Mouse (Mus musculus) natural killer cell, adult 2 months (primary cell): ENCODE measurements around the gene Sept8.

Experiments used
- DNase-seq, 2 experiments: peaks; one replicate each; pipeline ENCODE4 v3.0.0; 2022; ENCODE audit warnings: low spot score in 2 of 2

Gene Sept8

DNA sequence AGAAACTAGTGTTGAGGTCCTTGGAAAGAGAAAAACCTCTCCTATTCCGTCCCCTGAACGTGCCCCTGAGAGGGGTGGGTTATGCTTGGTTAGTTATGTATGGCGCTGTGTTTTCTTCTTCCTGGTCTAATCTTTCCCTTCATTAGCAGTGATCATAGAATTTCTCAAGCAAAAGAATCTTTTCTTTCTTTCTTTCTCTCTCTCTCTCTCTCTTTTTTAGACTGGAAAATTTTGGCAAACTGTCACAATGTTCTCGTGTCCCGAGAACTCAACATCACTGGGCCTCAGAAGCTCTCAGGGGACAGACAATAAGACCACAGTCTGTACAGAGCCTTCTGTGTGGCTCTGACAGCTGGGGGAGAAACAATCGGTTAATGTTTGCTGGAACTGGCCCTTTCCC, 23.6 kb upstream of the Sept8 start:
- DNase-seq: no peak

DNA sequence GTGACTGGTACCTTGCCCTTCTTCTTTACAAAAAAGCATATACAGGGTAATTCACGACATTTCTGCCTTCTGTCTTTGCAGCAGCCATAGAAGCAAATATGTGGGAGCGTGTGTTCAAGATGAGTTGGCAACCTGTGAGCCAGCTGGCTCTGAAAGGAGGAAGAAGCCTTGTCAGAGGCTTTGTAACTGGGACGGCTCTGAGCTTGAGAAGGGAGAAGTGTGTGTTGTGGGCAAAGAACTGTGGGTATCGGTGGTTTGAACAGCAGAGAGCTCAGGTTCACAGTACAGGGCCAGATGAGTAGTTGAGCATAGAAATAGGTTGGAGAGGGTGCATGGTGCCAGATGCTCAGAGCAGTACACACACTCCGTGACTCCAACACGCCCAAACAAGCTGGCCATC, 22.1 kb upstream of the Sept8 start:
- no peak for DNase-seq

DNA sequence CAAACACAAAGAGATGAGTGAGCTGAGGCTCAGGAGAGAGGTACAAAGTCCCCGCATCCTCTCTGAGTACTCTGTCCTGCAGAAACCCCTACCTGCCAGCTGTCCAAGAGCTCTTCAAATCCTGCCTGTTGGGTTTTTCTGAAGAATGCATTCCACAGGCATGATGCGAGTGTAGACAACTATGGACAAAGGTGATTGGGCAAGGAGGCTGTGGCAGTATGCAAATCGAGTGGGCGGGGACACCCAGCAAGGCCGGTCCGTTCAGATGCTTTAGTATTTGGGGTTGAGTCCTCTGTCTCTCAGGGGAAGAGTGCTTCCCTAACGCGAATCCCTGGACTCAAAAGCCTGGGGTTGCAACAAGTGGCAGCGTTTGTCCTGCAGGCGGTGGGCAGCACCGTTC, 18.5 kb upstream of the Sept8 start:
- DNase-seq: no peak

DNA sequence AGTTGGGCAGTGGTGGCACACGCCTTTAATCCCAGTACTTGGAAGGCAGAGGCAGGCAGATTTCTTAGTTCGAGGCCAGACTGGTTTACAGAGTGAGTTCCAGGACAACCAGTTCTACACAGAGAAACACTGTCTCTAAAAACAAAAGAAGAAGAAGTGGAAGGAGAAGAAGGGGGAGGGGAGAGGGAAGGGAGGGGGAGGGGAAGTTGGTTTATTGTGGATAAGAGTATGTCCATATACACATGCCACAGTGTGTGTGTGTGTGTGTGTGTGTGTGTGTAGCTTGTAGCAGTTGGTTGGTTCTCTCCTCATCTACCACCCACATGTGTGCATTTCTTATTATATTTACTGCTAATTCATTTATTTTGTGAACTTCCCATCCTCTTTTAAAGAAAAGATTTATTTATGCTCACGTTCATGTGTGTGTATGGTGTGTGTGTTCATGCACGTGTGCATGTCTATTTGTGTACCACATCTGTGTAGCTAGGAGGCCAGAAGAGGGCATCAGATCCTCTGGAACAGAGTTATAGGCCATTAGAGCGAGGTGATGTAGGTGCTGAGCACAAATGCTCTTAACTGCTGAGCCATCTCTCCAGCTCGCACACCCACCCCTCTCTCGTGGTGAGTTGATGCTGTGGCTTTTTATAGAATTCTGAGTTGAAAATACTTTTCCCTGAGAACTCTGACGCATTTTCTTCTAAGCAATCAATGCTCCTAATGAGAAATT, 16.9 kb upstream of the Sept8 start:
- no peak for DNase-seq

DNA sequence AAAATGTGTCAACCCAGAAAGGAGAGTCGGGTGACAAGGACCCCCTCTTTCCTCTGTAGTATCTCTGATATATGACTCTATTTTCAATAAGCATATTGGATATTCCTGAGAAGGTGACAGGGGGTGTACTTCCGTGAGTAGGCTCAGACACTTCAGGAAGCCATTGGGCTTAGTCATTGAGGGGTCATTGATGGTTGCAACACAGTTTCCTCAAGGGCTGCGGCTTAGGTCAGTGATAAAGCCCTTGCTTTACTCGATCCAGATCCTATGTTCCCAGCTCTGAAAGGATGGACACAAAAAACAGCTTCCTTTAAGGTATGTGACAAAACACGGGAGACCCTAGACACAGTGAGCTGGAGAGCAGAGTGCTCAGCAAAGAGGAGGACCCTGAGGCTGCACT, 15.3 kb upstream of the Sept8 start:
- DNase-seq: no peak

DNA sequence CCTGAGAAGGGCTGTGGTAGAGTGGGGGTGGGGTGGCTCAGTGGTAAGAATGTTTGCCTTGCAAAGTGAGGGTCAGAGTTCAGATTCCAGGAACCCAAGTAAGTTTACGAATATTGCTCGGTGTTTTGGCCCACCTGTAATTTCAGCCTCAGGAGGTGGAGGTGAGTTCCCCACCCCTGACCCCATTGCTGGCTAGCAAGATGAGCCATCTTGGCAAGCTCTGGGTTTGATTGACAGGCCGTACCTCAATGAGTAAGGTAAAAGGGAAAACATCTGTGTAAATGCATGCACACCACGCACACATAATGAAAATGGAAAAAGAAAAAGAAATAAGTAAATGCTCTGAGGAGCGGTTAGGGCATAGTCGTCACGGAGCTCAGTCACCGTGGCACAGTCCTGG, 14.7 kb upstream of the Sept8 start:
- DNase-seq: no peak

DNA sequence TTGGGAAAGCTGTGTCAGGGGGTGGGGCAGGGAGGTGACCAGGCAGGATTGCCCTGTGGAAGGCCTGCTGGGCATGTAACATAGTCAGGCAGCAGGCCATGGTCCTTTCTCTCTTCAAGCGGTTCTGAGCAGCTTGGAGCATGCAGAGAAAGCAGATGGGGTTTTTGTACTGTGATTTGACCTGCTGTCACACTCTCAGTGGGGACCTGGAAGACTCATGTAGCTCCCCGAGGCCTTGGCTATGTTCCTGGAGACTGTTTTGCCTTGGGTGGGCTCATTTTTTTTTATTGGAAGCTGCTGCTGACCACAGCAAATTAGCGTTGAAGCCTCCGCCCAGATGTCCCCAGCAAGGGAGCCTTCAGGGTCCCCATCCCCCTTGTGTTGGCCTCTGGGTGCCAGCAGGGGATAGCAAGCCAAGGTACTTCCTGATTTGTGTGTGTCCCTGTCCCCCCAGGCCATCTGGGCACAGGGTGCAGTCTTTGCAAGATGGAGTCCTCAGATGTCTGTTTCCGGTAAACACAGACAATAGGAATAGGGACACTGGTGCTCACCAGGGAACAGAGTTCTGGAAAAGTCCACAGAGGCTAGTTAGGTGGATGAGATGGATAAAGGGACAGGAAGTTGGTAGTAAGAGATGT, 13.9 kb upstream of the Sept8 start:
- no peak for DNase-seq

DNA sequence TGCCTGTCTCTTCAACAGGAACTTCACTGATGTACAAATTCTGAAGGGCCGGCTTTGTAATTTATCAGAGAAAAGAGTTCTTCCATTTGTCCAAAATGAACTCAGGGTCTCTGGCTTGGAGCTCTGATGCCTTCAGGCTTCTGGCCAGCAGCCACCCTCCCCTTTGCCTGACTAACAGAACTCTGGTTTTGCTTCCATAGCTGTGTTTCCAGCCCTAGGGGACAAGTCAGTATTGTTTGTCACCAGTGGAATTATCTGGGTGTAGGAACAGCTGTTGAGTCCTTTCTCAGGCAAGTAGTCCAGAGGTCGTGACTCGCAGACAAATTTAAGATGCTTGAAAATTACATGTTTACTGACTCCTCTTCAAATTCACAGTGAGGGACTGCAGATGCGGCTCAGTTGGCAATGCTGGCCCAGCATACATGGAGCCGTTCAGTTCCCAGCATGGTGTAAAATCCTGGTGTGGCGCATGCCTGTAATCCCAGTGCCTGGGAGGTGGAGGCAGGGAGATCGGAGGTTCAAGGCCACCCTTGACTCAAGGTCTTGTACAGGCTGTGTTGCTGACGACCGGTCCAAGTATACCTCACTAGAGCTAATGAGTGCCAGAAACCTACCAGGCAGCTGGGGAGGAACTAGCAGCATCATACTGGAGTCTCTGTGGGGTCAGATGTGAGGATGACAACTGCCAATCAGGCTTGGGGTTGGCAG, 11.8 kb upstream of the Sept8 start:
- no peak for DNase-seq

DNA sequence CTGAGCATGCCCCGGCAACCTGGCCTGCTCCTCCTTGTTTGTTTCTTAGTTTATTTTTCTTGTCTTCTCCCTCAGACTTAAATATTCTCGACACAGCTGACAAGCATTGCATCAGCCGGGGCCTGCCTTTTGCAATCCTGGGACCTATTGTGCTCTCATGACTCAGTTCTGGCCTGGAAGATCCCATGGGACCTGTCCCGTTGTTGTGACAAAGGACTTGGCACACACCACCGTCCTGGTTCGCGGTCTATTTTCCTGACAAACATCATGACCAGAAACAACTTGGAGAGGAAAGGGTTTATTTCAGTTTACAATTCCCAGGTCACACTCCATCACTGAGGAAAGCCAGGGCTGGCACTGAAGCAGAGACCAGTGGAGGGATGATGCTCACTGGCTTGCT, 10.9 kb upstream of the Sept8 start:
- no peak for DNase-seq

DNA sequence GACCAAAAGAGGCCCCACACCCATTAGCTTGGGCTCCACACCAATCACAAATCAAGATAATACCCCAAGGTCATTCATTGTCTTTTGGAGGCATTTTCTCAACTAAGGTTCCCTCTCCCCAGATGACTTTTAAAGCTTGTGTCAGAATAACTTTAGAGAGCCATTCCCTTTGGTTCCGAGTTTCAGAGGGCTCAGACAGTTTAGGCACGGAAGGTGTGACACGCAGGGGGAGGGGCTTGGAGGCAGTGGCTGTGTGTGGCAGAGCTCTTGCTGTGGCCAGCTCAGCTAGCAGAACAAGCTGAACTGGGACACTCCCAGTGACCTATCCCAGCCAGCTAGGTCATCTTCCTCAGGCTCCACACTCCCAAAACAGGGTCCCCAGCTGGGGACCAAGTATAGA, 10.5 kb upstream of the Sept8 start:
- DNase-seq: no peak

DNA sequence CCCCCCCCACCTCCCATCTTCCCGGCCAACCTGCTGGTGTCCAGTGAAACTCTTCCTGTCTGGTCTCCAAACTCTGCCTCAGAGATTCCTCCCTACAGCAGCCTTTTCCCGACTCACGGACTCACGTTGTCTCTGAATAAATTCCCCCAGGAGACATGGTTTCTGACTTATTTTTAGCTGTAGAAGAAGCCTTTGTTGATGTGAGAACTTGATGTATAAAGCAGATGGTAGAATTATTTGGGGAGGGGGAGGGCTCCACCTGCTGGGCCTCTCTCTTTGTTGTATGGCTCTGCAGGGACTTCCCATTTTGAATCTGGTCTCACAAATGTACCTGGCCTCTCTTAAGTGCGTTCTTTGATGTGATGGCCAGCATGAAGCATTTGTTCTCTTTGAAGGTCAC, 8.7 kb upstream of the Sept8 start:
- no peak for DNase-seq

DNA sequence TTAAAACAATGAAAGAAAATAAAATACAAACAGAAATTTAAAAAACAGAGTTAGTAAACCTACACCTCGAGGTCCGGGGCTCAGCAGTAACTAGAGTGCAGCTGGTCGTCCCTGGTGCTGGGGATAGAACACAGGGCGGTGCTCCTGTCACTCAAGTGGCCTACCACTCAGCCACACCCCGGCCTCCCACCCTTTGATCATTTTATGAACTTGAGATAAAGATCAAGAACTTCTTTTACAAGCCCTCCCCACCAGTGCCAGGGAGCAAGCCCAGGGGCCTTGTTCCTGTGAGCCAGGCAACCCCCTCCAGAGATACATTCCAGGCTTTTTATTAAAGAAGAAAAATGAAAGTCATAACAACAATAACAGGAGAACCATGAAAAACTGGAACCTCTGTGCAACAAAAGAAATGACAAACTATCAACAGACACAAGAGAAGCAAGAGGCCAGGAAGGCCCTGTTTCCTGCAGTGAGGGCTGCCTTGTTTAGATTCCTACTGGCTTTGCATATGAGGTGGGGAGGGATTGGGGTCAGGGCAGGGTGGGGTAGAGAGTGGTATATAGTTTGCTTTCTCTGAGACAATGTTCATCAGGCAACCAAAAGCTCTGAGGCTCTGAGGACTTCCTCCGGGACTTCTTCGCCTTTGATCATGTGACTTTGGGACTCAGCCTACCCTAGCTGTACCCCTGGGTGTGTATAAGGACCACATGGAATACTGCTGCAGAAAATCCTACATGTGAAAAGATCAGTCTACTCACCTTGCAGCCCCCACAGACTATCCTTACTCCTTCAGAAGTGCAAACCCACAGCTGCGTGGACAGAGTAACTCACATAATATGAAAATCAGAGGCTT, 2.1 kb upstream of the Sept8 start:
- no peak for DNase-seq

DNA sequence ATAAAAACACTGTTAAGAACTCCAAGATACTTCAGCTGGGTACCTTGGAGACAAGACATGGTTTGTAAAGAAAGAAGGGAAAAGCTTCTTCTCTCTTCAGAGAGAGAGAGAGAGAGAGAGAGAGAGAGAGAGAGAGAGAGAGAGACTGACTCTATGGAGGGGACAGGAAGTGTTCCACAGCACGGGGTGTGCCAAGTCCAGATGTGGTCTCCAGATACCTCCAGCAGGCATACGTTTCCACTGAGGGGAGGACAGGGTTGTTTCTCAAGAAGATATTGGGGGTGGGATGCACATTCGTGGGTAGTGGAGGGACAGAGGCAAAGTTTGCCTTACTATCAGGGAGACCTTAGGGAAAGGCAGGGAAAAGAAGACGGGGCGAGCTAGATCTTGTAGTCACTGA, 298 bp upstream of the Sept8 start:
- no peak for DNase-seq

DNA sequence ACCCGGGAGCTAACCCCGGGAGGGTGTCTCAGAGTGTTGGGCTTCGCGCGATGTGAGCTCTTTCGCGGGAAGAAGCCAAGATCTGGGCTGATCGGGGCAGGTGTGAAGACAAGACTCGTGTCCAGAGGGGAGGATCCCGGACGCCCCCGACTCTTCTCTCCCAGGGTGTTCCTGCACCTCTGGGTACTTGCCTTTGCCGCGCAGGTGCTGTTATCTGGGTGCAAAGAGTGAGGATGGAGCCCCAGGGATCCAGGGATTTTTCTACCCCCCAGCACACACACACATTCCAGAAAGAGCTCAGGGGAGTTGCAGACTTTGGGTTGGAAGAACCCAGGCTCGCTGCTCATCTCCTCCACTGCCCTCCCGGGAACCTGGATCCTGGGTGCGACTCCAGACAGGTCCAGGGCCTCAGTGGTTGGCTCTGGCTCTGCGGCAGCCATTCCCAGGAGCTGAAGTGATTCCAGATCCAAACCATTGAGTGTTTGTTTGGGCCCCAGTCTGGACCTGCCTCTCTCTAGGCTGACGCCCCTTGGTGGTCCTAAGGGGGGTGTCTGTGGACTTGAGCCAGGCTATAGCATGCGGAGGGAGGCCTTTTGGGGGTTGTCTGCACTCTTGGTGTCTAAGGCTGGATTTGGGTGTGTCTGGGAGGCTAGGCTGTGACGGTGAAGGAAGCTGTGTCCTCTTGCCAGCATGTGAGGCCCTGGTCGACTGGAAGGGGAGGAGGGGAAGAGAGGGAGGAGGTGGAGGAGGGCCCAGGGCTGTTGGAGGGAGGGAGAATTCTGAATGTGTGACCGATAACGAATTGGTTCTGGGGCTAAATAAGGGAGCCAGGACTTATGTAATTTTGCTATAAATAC, 1.3 kb downstream of the Sept8 start:
- no peak for DNase-seq

DNA sequence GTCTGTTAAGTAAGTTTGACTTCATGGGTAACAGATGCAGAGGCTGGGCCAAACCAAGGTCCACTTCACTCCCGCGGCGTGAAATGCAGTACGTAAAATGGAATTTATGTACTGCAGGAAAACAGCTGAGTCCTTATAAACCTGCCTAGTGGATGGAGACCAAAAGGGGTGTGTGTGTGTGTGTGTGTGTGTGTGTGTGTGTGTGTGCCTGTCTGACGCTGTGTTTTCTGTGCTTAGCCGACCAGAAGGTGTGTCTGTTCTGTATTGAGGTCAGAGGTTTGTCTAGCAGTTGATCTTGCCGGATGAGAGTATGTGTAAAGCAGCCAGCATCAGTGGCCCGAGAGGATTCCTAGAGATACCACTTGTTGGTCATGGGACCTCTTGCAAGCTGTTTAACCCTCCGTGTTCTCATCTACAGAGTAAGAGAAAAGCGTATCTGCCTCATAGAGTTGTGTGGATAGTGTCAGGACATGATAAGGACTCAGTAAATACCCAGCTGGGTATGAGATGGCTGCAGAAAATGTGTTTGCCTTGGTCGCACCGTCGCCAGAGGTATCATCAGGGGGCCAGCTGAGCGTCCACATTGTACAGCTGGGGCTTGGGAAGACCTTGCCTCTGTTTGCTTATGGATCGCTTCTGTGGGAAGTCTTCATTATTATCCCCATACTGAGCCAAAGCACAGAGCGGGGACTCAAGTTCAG, 2.2 kb downstream of the Sept8 start:
- no peak for DNase-seq

DNA sequence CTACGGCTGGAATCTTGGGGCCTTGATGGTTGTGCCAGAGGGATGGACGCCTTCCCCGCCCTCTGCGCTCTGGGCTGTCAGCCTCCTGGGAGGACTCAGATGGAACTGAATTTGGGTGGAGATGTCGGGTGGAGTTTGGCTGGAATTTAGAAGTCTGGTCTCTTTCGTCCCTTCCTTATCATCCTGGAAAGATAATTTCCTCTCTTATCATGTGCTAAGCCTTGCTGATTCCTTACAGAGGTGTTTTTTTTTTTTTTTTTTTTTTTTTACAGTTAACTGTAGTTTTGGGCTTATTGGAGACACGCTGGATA, 2.7 kb downstream of the Sept8 start:
- DNase-seq: no peak

DNA sequence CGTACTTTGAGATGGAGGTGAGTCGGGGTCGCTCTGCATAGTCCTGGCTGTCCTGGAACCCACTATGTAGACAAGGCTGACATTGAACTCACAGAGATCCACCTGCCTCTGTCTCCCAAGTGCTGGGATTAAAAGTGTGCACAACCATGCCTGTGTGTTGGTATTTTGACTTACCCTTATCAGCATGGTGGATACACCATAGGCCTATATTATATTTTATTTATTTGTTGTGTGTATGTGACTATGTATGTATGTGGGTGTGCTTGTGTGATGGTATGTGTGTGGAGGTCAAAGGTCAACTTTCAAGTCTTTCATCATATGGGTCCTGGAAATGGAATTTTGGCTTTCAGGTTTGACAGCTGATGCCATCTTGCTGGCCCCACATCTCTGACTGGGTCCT, 3.3 kb downstream of the Sept8 start:
- no peak for DNase-seq

DNA sequence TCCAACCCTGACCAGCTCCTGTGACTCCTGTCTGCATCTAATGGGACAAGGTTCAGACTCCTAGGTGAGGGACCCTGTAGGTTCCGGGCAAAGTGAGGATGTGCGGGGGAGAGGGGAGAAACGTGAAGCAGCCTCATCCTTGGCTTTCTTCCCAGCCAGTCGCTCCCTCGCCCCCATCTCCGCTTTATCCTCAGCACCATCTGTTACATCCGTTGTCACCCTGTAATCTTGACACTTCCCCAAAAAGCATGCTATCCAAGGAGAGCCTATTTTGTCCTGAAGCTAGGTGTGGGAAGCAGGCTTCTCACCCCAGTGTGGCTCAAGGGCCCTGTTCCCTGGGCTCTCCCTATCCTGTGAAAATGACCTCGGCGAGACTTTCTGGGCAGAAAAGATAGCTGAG, 3.9 kb downstream of the Sept8 start:
- DNase-seq: no peak

DNA sequence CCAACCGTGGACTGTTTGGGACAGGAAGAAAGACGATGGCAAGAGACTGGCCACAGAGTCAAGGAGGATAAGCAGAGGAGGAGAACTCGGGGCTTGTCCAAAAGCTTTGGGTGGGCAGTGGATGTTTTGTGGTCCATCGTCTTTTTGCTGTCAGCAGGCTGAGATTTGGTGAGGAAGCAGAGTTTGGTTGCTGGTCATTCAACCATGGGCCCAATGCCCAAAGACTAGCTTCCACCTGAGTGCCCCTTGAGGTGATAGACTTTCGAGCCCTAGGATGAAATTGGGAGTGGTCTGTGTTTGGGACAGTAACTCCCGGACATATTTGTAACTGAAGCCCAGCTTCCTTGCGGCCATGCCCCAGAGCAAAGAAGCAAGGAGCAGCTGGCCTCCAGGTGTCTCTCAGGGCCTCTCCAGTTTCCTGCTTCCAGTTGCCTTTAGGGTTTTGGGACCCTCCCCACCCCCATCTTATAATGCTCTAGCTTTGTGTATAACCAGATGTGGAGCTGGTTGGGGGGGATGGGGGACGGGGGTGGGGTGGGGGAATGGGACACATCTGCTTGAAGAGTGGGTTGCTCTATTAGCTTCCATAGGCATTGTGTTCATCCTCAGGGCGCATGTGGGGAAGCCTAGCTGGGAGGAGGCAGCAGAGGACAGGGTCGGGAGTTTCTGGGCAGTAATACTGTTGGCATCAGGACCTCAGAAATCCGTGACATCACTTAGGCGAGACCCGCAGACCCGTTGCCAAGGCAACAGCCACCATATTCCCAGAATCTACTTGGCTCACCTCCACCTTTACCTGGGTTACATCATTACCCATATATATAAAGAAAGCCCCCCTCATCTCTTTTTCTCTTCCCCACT, 4.7 kb downstream of the Sept8 start:
- DNase-seq: no peak

DNA sequence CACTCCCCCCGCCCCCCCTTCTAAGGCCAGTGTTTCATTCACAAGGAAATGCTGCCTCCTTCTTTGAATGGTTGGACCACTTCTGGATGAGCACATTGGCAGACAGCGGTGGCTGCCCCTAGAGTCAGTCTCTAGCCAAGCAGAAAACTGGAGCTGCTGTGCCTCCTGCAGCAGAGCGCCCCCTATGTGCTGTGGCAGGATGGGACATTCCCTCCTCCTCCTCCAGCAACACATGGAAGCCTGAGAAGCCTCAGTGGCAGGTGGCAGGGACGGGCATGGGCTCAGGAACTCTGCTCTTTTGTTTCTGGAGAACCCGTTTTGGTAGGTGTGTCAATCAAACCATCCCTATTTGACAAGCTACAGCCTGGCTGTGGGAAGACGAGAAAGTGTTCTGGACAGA, 5.8 kb downstream of the Sept8 start:
- DNase-seq: no peak
